Mouse (Mus musculus) liver, embryonic 12.5 days (tissue): ENCODE results near the gene Ykt6. TPM values are rescaled to one million over a fixed set of nuclear protein-coding genes. Genes with fewer than 3 reads are reported as not detected.

Experiments used
- ATAC-seq: fragments of 200-750 bp; cut with Nextera tagmentation; 2 replicates; pipeline ENCODE4 v1.8.0; 2017; ENCODE audit warnings: moderate number of reproducible peaks, mild to moderate bottlenecking, moderate library complexity
- H3K27ac ChIP-seq: fragments of 300-500 bp; sonication (generic); 2 replicates; pipeline ENCODE4 v1.5.1; 2016; ENCODE audit warnings: mild to moderate bottlenecking
- H3K27me3 ChIP-seq: fragments of 300-500 bp; sonication (generic); replicated peaks from 2 replicates; pipeline ENCODE4 v1.6.1; 2016; ENCODE audit warnings: mild to moderate bottlenecking, moderate library complexity
- H3K36me3 ChIP-seq: fragments of 300-500 bp; sonication (generic); 2 replicates; pipeline ENCODE4 v1.6.1; 2016; ENCODE audit warnings: mild to moderate bottlenecking, moderate library complexity
- H3K4me1 ChIP-seq: fragments of 300-500 bp; sonication (generic); 2 replicates; pipeline ENCODE4 v1.6.1; 2016
- H3K4me2 ChIP-seq: fragments of 300-500 bp; sonication (generic); 2 replicates; pipeline ENCODE4 v1.6.1; 2016; ENCODE audit warnings: mild to moderate bottlenecking, moderate library complexity
- H3K4me3 ChIP-seq: fragments of 300-500 bp; sonication (generic); 2 replicates; pipeline ENCODE4 v1.5.1; 2016; ENCODE audit warnings: mild to moderate bottlenecking, moderate library complexity
- H3K9ac ChIP-seq: fragments of 300-500 bp; sonication (generic); 2 replicates; pipeline ENCODE4 v1.6.1; 2016; ENCODE audit warnings: mild to moderate bottlenecking, moderate library complexity
- H3K9me3 ChIP-seq: fragments of 300-500 bp; sonication (generic); replicated peaks from 2 replicates; pipeline ENCODE4 v1.6.1; 2016; ENCODE audit warnings: mild to moderate bottlenecking, moderate library complexity
- whole genome bisulfite sequencing: fragments of 180-500 bp; shearing (Covaris S2); methylation state at CpG from one replicate; pipeline ENCODE4 v1.1.7; 2016; ENCODE audit not compliant: insufficient replicate concordance; 5-methylcytosine and 5-hydroxymethylcytosine counted together
- polyA plus RNA-seq: library from polyadenylated mRNA; unstranded; fragments of >200 nt; fragmentation: Nextera tagmentation; extraction: Ambion mirVana; gene quantifications from 2 replicates; pipeline ENCODE4 v1.2.1, GENCODE M21; 2016

Ykt6 gene
- polyA plus RNA-seq: 25.2 and 25.7 TPM in 2 replicates

GRCm38 (mm10) chr11:5955546-5956276, at the start of gene Ykt6:
Gene Ykt6 (plus strand): TSS chr11:5955693.
- Histone ChIP-seq H3K27me3 (no peaks in the 10 kb centered on the region), H3K36me3 (peaks cover 20% of the 10 kb centered on the region), H3K4me1 (peaks cover 27% of the 10 kb centered on the region), H3K4me3 (peak within 1 kb of the TSS; percentile 90), H3K9me3 (no peaks in the 10 kb centered on the region), H3K27ac (peak within 1 kb of the TSS; percentile 88), H3K4me2 (peak within 1 kb of the TSS; percentile 91), H3K9ac (peak within 1 kb of the TSS; percentile 90)
- ATAC-seq: peak; percentile 96
- under 1% methylated on average over 69 of the region's 71 CpGs for WGBS

- no peak for ATAC-seq
- H3K27ac ChIP-seq: no peak overlapping the region
- WGBS: 76% methylated on average over 10 of the region's 10 CpGs
Measured at GRCm38 (mm10) chr11:5905778-5906518, 49.5 kb upstream of the Ykt6 start.

GRCm38 (mm10) chr11:5907096-5907495, 48.4 kb upstream of the Ykt6 start:
- H3K27me3 ChIP-seq: peaks cover 24% of the 10 kb centered on the region
- H3K36me3 ChIP-seq: no peaks in the 10 kb centered on the region
- no peak overlapping the region for H3K4me2 ChIP-seq
- 60% methylated on average over 5 of the region's 5 CpGs for WGBS
- no peak overlapping the region for H3K4me3 ChIP-seq
- no peak overlapping the region for H3K9ac ChIP-seq
- H3K4me1 ChIP-seq: peaks cover 5% of the 10 kb centered on the region; the same call in 1 of the 2 replicates
- ATAC-seq: no peak
- no peaks in the 10 kb centered on the region for H3K9me3 ChIP-seq
- H3K27ac ChIP-seq: no peak overlapping the region

More at GRCm38 (mm10) chr11:5905778-5906518, 49.5 kb upstream of the Ykt6 start:
- peaks cover 11% of the 10 kb centered on the region; the same call in 1 of the 2 replicates for H3K4me1 ChIP-seq
- no peaks in the 10 kb centered on the region for H3K9me3 ChIP-seq
- H3K4me2 ChIP-seq: no peak overlapping the region
- H3K27me3 ChIP-seq: peaks cover 36% of the 10 kb centered on the region
- no peaks in the 10 kb centered on the region for H3K36me3 ChIP-seq
- H3K4me3 ChIP-seq: no peak overlapping the region
- no peak overlapping the region for H3K9ac ChIP-seq

- Histone ChIP-seq H3K4me1 (no peaks in the 10 kb centered on the region), H3K27ac (no peak overlapping the region), H3K27me3 (peaks cover 15% of the 10 kb centered on the region), H3K4me3 (no peak overlapping the region), H3K4me2 (no peak overlapping the region), H3K9ac (no peak overlapping the region), H3K9me3 (no peaks in the 10 kb centered on the region), H3K36me3 (no peaks in the 10 kb centered on the region)
- no peak for ATAC-seq
- WGBS: 61% methylated on average over 4 of the region's 4 CpGs
Measured at GRCm38 (mm10) chr11:5908642-5909041, 46.9 kb upstream of the Ykt6 start.

GRCm38 (mm10) chr11:5912635-5913034, 42.9 kb upstream of the Ykt6 start:
- Histone ChIP-seq H3K9me3 (no peaks in the 10 kb centered on the region), H3K4me1 (no peaks in the 10 kb centered on the region), H3K27ac (no peak overlapping the region), H3K27me3 (peaks cover 17% of the 10 kb centered on the region; the same call in 1 of the 2 replicates), H3K9ac (no peak overlapping the region), H3K36me3 (no peaks in the 10 kb centered on the region), H3K4me3 (no peak overlapping the region), H3K4me2 (no peak overlapping the region)
- 17% methylated on average over 5 of the region's 5 CpGs for WGBS
- 0 out of 2 replicates have a peak, but pooled peaks have one; percentile 16 for ATAC-seq

- WGBS: 61% methylated on average over 8 of the region's 8 CpGs
- no peak for ATAC-seq
- Histone ChIP-seq H3K9me3 (no peaks in the 10 kb centered on the region), H3K36me3 (no peaks in the 10 kb centered on the region), H3K4me3 (no peak overlapping the region), H3K27me3 (peaks cover 17% of the 10 kb centered on the region; the same call in 1 of the 2 replicates), H3K27ac (no peak overlapping the region), H3K9ac (no peak overlapping the region), H3K4me1 (no peaks in the 10 kb centered on the region), H3K4me2 (no peak overlapping the region)
Measured at GRCm38 (mm10) chr11:5913256-5913655, 42.2 kb upstream of the Ykt6 start.

GRCm38 (mm10) chr11:5913936-5914335, 41.6 kb upstream of the Ykt6 start:
- H3K4me2 ChIP-seq: no peak overlapping the region
- no peak overlapping the region for H3K9ac ChIP-seq
- no peak for ATAC-seq
- no peaks in the 10 kb centered on the region for H3K4me1 ChIP-seq
- 62% methylated on average over 4 of the region's 4 CpGs for WGBS
- no peaks in the 10 kb centered on the region for H3K9me3 ChIP-seq
- H3K4me3 ChIP-seq: no peak overlapping the region
- no peaks in the 10 kb centered on the region for H3K36me3 ChIP-seq
- peaks cover 17% of the 10 kb centered on the region; the same call in 1 of the 2 replicates for H3K27me3 ChIP-seq
- H3K27ac ChIP-seq: no peak overlapping the region

- ATAC-seq: no peak
- no peak overlapping the region for H3K9ac ChIP-seq
- no peak overlapping the region for H3K4me3 ChIP-seq
- no peaks in the 10 kb centered on the region for H3K9me3 ChIP-seq
- 36% methylated on average over 5 of the region's 5 CpGs for WGBS
- no peak overlapping the region for H3K4me2 ChIP-seq
- no peak overlapping the region for H3K27ac ChIP-seq
- H3K36me3 ChIP-seq: no peaks in the 10 kb centered on the region
- peaks cover 17% of the 10 kb centered on the region; the same call in 1 of the 2 replicates for H3K27me3 ChIP-seq
- H3K4me1 ChIP-seq: peaks cover 2% of the 10 kb centered on the region; the same call in 1 of the 2 replicates
Measured at GRCm38 (mm10) chr11:5914940-5915339, 40.6 kb upstream of the Ykt6 start.

- WGBS: 42% methylated on average over 5 of the region's 5 CpGs
- Histone ChIP-seq H3K4me3 (no peak overlapping the region), H3K36me3 (no peaks in the 10 kb centered on the region), H3K27me3 (peaks cover 17% of the 10 kb centered on the region; the same call in 1 of the 2 replicates), H3K27ac (no peak overlapping the region), H3K9ac (no peak overlapping the region), H3K4me2 (no peak overlapping the region), H3K9me3 (no peaks in the 10 kb centered on the region), H3K4me1 (peaks cover 9% of the 10 kb centered on the region)
- ATAC-seq: no peak
Measured at GRCm38 (mm10) chr11:5915429-5916177, 39.9 kb upstream of the Ykt6 start.

GRCm38 (mm10) chr11:5916178-5916548, 39.3 kb upstream of the Ykt6 start:
- 67% methylated on average over 8 of the region's 8 CpGs for WGBS
- H3K36me3 ChIP-seq: no peaks in the 10 kb centered on the region

GRCm38 (mm10) chr11:5918111-5918510, 37.4 kb upstream of the Ykt6 start:
- H3K27ac ChIP-seq: no peak overlapping the region
- WGBS: 52% methylated on average over 2 of the region's 2 CpGs

More at GRCm38 (mm10) chr11:5916178-5916548, 39.3 kb upstream of the Ykt6 start:
- peaks cover 9% of the 10 kb centered on the region for H3K4me1 ChIP-seq
- peaks cover 19% of the 10 kb centered on the region; the same call in 1 of the 2 replicates for H3K27me3 ChIP-seq
- no peak overlapping the region for H3K9ac ChIP-seq
- no peak for ATAC-seq
- no peak overlapping the region for H3K27ac ChIP-seq
- H3K9me3 ChIP-seq: no peaks in the 10 kb centered on the region
- H3K4me2 ChIP-seq: no peak overlapping the region
- H3K4me3 ChIP-seq: no peak overlapping the region

More at GRCm38 (mm10) chr11:5918111-5918510, 37.4 kb upstream of the Ykt6 start:
- Histone ChIP-seq H3K9ac (no peak overlapping the region), H3K4me2 (no peak overlapping the region), H3K36me3 (no peaks in the 10 kb centered on the region), H3K4me1 (peaks cover 9% of the 10 kb centered on the region), H3K27me3 (peaks cover 24% of the 10 kb centered on the region; the same call in 1 of the 2 replicates), H3K9me3 (no peaks in the 10 kb centered on the region), H3K4me3 (no peak overlapping the region)
- ATAC-seq: no peak
